Mouse (Mus musculus): ENCODE data around the gene F2r. TPM values are rescaled to one million over a fixed set of nuclear protein-coding genes. Genes with fewer than 3 reads are reported as not detected.

F2r gene
- polyA plus RNA-seq (2014; fragmentation: Nextera tagmentation; extraction: Ambion mirVana): 65.2 and 74.2 TPM in 2 replicates

DNA sequence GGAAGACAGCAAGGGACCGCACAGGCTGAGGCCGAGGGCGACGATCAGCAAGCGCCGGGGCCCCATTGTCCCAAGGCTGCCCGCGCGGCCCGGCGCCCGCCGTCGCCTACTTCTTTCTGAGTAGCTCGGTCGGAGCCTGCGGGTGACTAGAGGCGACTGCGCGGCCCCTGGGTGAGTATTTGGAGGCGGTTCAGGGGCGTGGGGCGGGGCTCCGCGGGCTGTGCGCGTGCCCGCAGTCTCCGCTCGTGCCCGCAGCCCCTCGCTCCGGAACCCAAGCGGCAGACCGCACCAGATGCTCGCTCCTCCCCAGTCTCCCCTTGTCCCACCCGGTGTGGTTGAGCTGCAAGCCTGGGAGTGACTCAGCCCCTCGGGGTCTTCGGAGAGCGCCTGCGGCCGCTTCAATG is at the start of gene F2r:
TSS of gene F2r (minus strand) at position 179 of the 404 bp plus-strand sequence.
- Histone ChIP-seq H3K9me3 (ENCODE audit: control insufficient read depth, low read length) (no peaks in the 10 kb centered on the region), H3K36me3 (ENCODE audit: control insufficient read depth, insufficient read depth, low read length) (no peaks in the 10 kb centered on the region), H3K4me2 (ENCODE audit: low read depth, low read length) (peak within 1 kb of the TSS; percentile 84), H3K4me3 (ENCODE audit: low read depth, low read length) (peak within 1 kb of the TSS; percentile 85), H3K27me3 (ENCODE audit: control insufficient read depth, insufficient read depth, low read length) (no peaks in the 10 kb centered on the region), H3K9ac (replicated peaks; ENCODE audit: low read depth, low read length) (peak within 1 kb of the TSS; percentile 82), H3K27ac (ENCODE audit: low read depth, low read length) (peak within 1 kb of the TSS; percentile 71), H3K4me1 (ENCODE audit: control insufficient read depth, insufficient read depth, low read length) (peaks cover 16% of the 10 kb centered on the region; the same call in 1 of the 2 replicates)
- ATAC-seq (ENCODE audit: low read depth): peak; percentile 94
- 0% methylated on average over 41 of the region's 42 CpGs for WGBS

DNA sequence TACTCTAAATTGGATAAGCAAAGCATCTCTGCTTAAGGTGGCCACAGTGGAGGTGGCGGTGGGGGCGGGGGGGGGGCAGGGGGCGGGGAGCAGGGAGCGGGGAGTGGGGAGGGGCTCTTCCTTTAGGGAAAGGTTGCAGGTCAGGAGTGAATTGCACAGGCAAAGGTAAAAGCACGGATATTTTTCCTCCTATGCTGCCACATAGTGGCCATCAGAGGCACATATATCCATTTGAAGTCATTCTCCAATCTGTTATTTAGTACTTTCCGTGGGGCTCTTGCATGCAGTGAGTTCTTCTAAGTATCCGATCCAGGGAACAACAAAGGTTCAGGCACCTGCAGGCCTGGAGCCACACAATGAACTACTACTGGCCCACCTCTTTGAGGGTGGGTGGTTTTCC is 49.0 kb upstream of the F2r start:
- WGBS: 39% methylated on average over 6 of the region's 7 CpGs
- H3K4me1 ChIP-seq (ENCODE audit: control insufficient read depth, insufficient read depth, low read length): no peaks in the 10 kb centered on the region
- H3K9me3 ChIP-seq (ENCODE audit: control insufficient read depth, low read length): no peaks in the 10 kb centered on the region
- no peak overlapping the region for H3K4me2 ChIP-seq (ENCODE audit: low read depth, low read length)
- H3K27me3 ChIP-seq (ENCODE audit: control insufficient read depth, insufficient read depth, low read length): no peaks in the 10 kb centered on the region
- H3K27ac ChIP-seq (ENCODE audit: low read depth, low read length): no peak overlapping the region
- no peak overlapping the region for H3K9ac ChIP-seq (replicated peaks; ENCODE audit: low read depth, low read length)
- no peak overlapping the region for H3K4me3 ChIP-seq (ENCODE audit: low read depth, low read length)
- ATAC-seq (ENCODE audit: low read depth): no peak
- H3K36me3 ChIP-seq (ENCODE audit: control insufficient read depth, insufficient read depth, low read length): no peaks in the 10 kb centered on the region

DNA sequence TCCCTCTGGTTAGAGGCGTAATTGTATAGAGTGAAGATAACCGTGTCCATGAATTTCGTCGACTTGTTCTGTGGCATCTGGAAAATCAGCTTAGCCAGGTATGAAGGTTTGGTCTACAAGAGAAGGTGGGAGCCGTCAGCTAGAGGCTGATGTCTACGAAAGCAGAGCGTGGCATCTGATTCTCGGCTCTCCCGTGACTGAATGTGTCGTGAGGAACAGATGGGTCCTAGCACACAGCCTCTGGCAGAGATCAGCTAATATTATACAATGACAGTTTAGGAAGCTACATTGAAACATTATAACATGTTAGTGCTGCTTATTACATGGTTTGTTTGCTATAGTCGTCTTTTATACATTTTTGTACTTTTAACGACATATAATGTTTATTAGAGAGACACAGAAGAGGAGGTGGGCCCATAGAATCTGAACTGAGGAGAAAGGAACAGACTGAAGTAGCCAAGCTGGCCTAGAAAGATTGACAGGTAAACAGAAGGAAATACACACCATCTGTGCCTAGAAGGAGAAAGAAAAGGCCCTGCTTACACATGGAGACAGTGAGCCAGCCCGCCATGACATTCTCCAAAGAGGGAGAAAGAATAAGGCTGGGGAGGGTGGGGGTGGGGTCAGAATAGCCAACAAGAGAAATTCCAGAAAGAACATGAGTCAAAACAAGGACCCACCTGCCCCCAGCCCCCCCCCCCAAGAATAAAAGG is 47.5 kb upstream of the F2r start:
- no peaks in the 10 kb centered on the region for H3K4me1 ChIP-seq (ENCODE audit: control insufficient read depth, insufficient read depth, low read length)
- H3K4me2 ChIP-seq (ENCODE audit: low read depth, low read length): no peak overlapping the region
- no peak for ATAC-seq (ENCODE audit: low read depth)
- H3K27me3 ChIP-seq (ENCODE audit: control insufficient read depth, insufficient read depth, low read length): no peaks in the 10 kb centered on the region
- H3K4me3 ChIP-seq (ENCODE audit: low read depth, low read length): no peak overlapping the region
- no peak overlapping the region for H3K27ac ChIP-seq (ENCODE audit: low read depth, low read length)
- H3K36me3 ChIP-seq (ENCODE audit: control insufficient read depth, insufficient read depth, low read length): no peaks in the 10 kb centered on the region
- H3K9ac ChIP-seq (replicated peaks; ENCODE audit: low read depth, low read length): no peak overlapping the region
- no peaks in the 10 kb centered on the region for H3K9me3 ChIP-seq (ENCODE audit: control insufficient read depth, low read length)
- 81% methylated on average over 13 of the region's 13 CpGs for WGBS

DNA sequence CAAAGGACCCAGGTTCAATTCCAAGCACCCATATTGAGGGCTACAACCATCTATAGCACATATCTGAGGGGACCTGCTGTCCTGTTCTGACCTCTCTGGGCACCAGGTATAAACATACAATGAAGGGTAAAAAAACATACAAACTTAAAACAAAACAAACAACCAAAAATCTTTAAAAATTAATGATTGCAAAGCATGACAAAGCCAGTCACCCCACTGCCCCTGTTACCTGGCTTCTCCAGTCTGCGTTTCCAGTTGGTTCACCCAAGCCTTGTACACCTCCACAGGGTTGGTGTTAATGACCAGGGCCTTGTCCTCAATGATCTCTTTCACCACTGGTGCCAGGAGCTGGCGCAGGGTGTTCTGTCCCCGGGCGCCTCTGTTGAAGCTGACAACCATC is 45.5 kb upstream of the F2r start:
- Histone ChIP-seq H3K27ac (ENCODE audit: low read depth, low read length) (no peak overlapping the region), H3K4me3 (ENCODE audit: low read depth, low read length) (no peak overlapping the region), H3K36me3 (ENCODE audit: control insufficient read depth, insufficient read depth, low read length) (no peaks in the 10 kb centered on the region), H3K9ac (replicated peaks; ENCODE audit: low read depth, low read length) (no peak overlapping the region), H3K4me2 (ENCODE audit: low read depth, low read length) (no peak overlapping the region), H3K9me3 (ENCODE audit: control insufficient read depth, low read length) (no peaks in the 10 kb centered on the region), H3K27me3 (ENCODE audit: control insufficient read depth, insufficient read depth, low read length) (no peaks in the 10 kb centered on the region), H3K4me1 (ENCODE audit: control insufficient read depth, insufficient read depth, low read length) (no peaks in the 10 kb centered on the region)
- ATAC-seq (ENCODE audit: low read depth): no peak
- 96% methylated on average over 4 of the region's 4 CpGs for WGBS

DNA sequence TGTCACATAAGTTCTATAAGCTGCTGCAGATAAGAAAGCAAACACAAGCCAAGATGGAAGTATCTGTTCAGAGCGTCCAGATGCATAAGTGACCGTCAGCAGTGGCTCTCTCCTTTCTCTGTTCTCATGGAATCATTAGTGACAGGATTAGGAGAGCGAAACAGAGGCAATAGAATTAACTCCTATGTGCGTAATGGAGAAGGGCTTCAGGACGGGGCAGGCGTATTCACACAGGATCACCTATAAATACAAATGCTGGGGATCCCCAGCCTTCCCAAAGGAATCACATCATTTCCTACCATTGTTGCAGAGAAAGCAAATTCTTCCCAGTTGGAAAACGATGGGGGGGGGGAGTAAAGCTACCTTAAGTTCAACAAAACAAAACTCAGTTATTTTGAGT is 41.1 kb upstream of the F2r start:
- Histone ChIP-seq H3K9me3 (ENCODE audit: control insufficient read depth, low read length) (no peaks in the 10 kb centered on the region), H3K27ac (ENCODE audit: low read depth, low read length) (no peak overlapping the region), H3K9ac (replicated peaks; ENCODE audit: low read depth, low read length) (no peak overlapping the region), H3K4me1 (ENCODE audit: control insufficient read depth, insufficient read depth, low read length) (0 out of 2 replicates have a peak, but pooled peaks cover 7% of the 10 kb centered on the region), H3K36me3 (ENCODE audit: control insufficient read depth, insufficient read depth, low read length) (no peaks in the 10 kb centered on the region), H3K27me3 (ENCODE audit: control insufficient read depth, insufficient read depth, low read length) (no peaks in the 10 kb centered on the region), H3K4me3 (ENCODE audit: low read depth, low read length) (no peak overlapping the region), H3K4me2 (ENCODE audit: low read depth, low read length) (no peak overlapping the region)
- 88% methylated on average over 7 of the region's 7 CpGs for WGBS
- no peak for ATAC-seq (ENCODE audit: low read depth)

GRCm38 (mm10) chr13:95657171-95657570 is 38.9 kb upstream of the F2r start:
- ATAC-seq (ENCODE audit: low read depth): no peak
- H3K36me3 ChIP-seq (ENCODE audit: control insufficient read depth, insufficient read depth, low read length): no peaks in the 10 kb centered on the region
- no peak overlapping the region for H3K4me2 ChIP-seq (ENCODE audit: low read depth, low read length)
- 78% methylated on average over 9 of the region's 9 CpGs for WGBS
- H3K9me3 ChIP-seq (ENCODE audit: control insufficient read depth, low read length): no peaks in the 10 kb centered on the region
- no peak overlapping the region for H3K9ac ChIP-seq (replicated peaks; ENCODE audit: low read depth, low read length)
- no peaks in the 10 kb centered on the region for H3K27me3 ChIP-seq (ENCODE audit: control insufficient read depth, insufficient read depth, low read length)
- no peak overlapping the region for H3K27ac ChIP-seq (ENCODE audit: low read depth, low read length)
- 0 out of 2 replicates have a peak, but pooled peaks cover 7% of the 10 kb centered on the region for H3K4me1 ChIP-seq (ENCODE audit: control insufficient read depth, insufficient read depth, low read length)
- H3K4me3 ChIP-seq (ENCODE audit: low read depth, low read length): no peak overlapping the region

DNA sequence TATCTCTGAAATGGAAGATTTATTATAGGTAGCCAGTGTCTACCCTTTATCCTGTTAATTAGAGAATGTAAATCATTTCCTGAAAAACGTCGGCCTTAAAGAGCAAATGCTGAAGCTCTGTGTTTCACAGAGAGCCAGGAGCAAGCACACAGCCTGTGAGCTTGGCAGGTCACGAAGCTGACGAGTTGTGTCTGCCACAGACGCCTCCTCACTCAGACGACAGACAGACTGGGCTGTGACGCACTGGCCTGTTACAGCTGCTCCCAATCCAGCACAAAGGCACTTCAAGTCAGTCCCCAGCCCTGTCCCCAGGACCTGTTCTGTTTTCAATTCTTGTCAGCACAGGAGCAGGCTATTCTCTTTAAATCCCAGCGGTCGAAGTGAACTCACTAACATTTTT is 37.0 kb upstream of the F2r start:
- WGBS: 11% methylated on average over 9 of the region's 9 CpGs
- peak; percentile 94 for ATAC-seq (ENCODE audit: low read depth)
- no peaks in the 10 kb centered on the region for H3K36me3 ChIP-seq (ENCODE audit: control insufficient read depth, insufficient read depth, low read length)
- no peaks in the 10 kb centered on the region for H3K27me3 ChIP-seq (ENCODE audit: control insufficient read depth, insufficient read depth, low read length)
- peak overlapping the region; percentile 71 for H3K27ac ChIP-seq (ENCODE audit: low read depth, low read length)
- H3K9me3 ChIP-seq (ENCODE audit: control insufficient read depth, low read length): no peaks in the 10 kb centered on the region
- no peak overlapping the region for H3K4me2 ChIP-seq (ENCODE audit: low read depth, low read length)
- 0 out of 2 replicates have a peak, but pooled peaks cover 7% of the 10 kb centered on the region for H3K4me1 ChIP-seq (ENCODE audit: control insufficient read depth, insufficient read depth, low read length)
- H3K9ac ChIP-seq (replicated peaks; ENCODE audit: low read depth, low read length): no peak overlapping the region
- H3K4me3 ChIP-seq (ENCODE audit: low read depth, low read length): no peak overlapping the region

GRCm38 (mm10) chr13:95653696-95654095 is 35.4 kb upstream of the F2r start:
- no peak overlapping the region for H3K9ac ChIP-seq (replicated peaks; ENCODE audit: low read depth, low read length)
- no peak overlapping the region for H3K27ac ChIP-seq (ENCODE audit: low read depth, low read length)
- no peak overlapping the region for H3K4me2 ChIP-seq (ENCODE audit: low read depth, low read length)
- no peak for ATAC-seq (ENCODE audit: low read depth)
- H3K4me3 ChIP-seq (ENCODE audit: low read depth, low read length): no peak overlapping the region
- no peaks in the 10 kb centered on the region for H3K9me3 ChIP-seq (ENCODE audit: control insufficient read depth, low read length)
- WGBS: 90% methylated on average over 4 of the region's 4 CpGs
- H3K4me1 ChIP-seq (ENCODE audit: control insufficient read depth, insufficient read depth, low read length): 0 out of 2 replicates have a peak, but pooled peaks cover 7% of the 10 kb centered on the region
- H3K36me3 ChIP-seq (ENCODE audit: control insufficient read depth, insufficient read depth, low read length): no peaks in the 10 kb centered on the region
- no peaks in the 10 kb centered on the region for H3K27me3 ChIP-seq (ENCODE audit: control insufficient read depth, insufficient read depth, low read length)

DNA sequence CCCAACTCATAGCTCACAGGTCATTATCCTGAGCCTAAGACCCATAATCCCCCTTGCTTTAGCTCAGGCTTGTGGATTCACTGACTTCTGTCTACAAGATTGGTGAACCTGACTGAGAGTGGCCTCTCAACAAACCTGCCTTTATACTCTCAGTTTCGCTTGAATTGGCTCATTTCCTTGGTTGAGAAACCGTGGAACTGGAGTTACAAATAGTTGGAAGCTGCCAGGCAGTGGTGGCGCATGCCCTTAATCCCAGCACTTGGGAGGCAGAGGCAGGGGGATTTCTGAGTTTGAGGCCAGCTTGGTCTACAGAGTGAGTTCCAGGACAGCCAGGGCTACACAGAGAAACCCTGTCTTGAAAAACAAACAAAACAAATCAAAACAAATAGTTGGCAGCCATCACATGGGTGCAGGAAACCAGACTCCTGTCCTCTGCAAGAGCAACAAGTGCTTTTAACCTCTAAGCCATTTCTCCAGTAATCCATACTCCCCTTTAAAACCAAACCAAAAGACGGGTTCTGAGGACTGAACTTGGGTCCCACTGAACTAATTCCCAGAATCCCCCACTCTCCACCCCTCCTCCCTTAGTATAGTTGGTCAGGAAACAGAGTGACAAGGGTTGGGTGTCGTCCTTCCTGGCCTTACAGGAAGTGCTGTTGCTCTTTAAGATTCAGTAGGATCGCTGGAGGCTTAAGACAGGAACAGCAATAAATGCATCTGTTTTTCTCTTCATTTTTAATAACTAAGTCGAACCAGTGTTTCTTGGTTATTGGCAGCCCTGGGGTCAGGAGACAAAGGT is 33.8 kb upstream of the F2r start:
- 91% methylated on average over 7 of the region's 7 CpGs for WGBS
- Histone ChIP-seq H3K4me1 (ENCODE audit: control insufficient read depth, insufficient read depth, low read length) (0 out of 2 replicates have a peak, but pooled peaks cover 7% of the 10 kb centered on the region), H3K27me3 (ENCODE audit: control insufficient read depth, insufficient read depth, low read length) (no peaks in the 10 kb centered on the region), H3K9me3 (ENCODE audit: control insufficient read depth, low read length) (no peaks in the 10 kb centered on the region), H3K4me2 (ENCODE audit: low read depth, low read length) (no peak overlapping the region), H3K4me3 (ENCODE audit: low read depth, low read length) (no peak overlapping the region), H3K36me3 (ENCODE audit: control insufficient read depth, insufficient read depth, low read length) (no peaks in the 10 kb centered on the region), H3K27ac (ENCODE audit: low read depth, low read length) (no peak overlapping the region), H3K9ac (replicated peaks; ENCODE audit: low read depth, low read length) (no peak overlapping the region)
- no peak for ATAC-seq (ENCODE audit: low read depth)
